Mouse (Mus musculus): ENCODE results near the gene Sacm1l.

The Sacm1l gene

DNA sequence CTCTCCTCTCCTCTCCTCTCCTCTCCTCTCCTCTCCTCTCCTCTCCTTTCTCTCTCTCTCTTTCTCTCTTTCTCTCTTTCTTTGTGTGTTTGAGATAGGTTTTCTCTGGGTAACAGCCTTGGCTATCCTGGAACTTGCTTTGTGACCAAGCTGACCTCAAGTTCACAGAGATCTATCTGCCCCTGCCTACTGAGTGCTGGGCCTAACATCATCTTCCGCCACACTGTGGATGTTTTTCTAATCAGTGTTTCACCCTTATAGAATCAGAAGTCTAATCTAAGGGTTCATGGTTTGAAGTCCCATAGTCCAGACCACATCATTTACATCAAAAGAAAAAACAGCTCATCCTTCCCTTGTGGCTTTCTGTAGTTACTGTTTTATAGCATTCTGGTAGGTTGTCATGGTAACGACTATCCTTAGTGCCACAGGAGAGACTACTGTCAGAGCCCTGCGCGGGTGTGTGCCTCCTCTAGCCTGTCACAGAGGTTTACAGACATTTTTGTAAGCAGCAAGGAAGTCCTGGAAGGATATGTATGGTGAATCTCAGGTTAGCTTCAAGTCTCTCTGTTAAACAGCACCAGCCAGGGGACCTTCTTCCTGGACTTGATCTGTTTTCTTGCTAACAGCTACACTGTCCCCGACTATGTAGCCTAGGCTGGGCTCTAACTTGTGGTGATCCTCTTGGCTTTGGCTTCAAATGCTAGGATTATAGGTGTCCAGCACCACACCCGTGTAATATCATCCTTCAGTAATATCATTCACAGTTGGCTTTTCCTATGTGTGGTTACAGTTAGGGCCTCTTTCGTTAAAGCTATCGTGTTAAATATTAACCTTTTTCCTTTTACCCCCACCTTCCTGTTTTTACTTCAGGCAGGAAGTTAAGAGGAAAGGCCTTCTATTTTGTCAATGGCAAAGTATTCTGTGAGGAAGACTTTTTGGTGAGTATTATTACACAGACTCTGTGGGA lies 19.6 kb upstream of the Sacm1l start:
- peak; percentile 39 to 49 for DNase-seq

DNA sequence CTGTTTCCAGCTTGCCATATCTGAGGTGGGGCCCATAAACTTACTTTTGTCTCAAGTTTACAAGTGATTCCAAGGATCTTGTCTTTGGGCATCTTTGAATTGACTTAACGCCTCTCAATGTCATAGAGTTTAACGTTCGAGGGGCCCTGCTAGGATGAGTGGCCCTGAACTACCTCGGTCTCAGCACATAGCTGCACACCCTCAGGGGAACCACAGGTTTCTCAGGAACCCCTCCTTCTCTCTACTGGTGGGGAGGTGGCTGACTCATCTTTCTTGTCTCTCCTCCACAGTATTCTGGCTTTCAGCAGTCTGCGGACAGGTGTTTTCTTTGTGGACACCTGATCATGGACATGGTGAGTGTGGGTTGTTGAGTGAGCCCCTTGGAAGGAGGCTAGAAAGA lies 18.6 kb upstream of the Sacm1l start:
- no peak for DNase-seq

GRCm38 (mm10) chr9:123512482-123512881 lies 17.1 kb upstream of the Sacm1l start:
- no peak for DNase-seq

DNA sequence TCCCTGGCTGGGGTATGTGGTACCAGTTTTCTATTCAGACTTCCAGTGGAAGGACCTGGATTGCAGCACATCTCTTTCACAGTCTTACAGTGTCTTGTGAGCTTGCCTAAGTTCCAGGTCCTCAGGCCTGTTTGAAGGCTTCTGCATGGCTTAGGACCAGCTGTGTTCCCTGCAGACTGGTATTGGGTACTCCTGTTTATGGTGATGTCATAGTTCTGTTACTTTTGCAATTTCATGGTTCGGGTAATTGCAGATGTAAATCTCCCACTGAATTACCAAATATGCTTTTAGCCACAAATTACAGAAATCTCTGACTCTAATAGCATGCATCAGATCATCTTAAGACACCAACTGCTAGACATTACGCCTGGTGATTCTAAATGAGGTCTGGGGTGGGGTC lies 14.5 kb upstream of the Sacm1l start:
- no peak for DNase-seq

GRCm38 (mm10) chr9:123516641-123517385 lies 12.7 kb upstream of the Sacm1l start:
- no peak for DNase-seq

DNA sequence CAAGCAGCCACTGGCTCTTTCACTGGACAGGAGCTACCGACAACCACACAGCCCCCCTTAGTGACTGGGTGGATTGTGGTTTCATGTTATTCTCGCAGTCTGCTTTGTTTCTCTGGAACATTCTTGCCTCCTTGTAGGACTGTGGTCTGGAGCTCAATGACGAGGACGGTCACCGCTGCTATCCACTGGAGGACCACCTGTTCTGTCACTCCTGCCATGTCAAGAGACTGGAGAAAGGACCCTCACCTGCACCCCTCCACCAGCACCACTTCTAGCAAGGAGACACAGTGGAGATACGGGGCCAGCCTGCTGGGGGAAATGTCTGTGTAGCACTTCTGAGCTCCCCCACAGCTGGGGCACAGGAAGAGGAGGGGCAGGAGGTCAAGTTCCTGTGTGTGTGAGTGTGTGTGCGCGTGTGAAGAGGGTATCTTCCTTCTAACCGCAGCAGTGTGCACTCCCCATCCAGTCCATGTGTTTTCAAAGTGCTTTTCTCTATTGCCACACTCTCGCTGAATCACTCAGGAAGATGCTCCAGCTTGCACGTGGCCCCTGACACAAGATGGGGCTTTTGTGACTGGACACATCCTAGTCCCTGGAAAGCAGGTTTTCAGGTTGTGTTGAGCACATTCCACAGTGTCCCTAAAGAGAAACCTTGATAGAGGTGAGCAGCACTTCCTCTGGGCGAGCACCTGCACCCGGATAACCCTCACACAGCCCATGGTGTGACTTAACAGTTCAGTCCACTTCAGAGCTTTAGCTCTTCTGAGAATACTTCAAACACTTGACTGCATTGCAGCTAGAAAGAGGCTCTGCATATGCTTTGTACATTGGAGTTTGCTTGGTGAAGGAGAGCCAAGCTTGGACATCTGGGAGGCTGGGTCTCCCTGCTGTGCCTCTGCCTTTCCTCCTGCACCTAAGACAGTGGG lies 10.3 kb upstream of the Sacm1l start:
- DNase-seq: no peak

DNA sequence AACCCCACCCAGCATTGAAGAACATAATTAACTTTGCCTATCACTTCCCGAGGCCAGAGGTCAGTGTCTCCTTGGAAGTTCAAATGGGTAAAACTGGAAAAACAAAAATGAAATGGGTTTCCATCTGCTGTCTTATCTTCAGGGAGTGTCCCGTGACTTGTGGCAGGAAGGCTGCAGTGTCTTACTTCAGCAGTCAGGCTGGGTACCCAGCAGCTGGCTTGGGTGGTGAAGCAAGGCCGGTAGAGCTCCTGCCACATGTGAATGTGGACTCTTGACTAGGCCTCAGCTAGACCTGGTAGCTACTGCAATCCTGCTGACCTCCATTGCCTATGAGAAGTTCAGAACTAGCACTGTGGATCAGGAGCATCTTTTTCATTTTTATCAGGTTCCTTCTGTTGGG lies 8.8 kb upstream of the Sacm1l start:
- no peak for DNase-seq

DNA sequence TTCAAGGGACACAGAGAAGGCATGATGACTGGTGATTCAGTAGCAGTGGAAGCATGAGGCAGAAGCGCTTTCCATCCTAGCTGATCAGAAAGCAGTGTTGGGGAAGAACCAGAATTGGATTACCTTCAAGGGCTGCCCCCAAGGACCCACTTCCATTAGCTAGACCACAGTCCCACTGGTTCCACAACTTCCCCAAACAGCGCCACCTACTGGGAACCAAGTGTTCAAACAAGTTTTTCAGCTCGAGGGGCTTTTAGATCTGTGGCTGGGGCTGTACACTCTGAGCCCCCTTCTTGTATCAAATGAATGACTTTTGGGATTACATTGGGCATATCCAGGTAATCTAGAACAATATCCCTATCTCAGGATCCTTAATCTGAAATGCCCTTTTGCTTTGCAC lies 5.9 kb upstream of the Sacm1l start:
- peak; percentile 26 to 68 for DNase-seq

DNA sequence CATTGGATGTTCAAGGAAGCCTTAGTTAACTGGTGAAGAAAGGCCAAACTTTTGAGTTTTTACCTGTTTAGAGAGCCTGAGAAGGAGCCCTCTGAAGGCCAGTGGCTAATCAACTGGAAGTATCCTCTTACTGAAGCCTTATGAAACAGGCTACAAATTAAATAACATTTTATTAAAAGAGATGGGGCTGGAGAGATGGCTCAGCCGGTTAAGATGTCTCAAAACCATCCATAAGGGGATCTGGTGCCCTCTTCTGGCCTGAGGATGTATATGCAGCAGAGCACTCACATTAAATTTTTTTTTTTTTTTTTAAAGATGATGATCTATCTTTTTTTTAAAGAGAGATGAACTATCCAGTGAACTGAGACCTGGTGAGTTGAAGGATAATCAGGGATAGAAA lies 4.5 kb upstream of the Sacm1l start:
- peak; percentile 55 to 81 for DNase-seq

- no peak for DNase-seq
Measured at GRCm38 (mm10) chr9:123526502-123526901, 3.1 kb upstream of the Sacm1l start.

DNA sequence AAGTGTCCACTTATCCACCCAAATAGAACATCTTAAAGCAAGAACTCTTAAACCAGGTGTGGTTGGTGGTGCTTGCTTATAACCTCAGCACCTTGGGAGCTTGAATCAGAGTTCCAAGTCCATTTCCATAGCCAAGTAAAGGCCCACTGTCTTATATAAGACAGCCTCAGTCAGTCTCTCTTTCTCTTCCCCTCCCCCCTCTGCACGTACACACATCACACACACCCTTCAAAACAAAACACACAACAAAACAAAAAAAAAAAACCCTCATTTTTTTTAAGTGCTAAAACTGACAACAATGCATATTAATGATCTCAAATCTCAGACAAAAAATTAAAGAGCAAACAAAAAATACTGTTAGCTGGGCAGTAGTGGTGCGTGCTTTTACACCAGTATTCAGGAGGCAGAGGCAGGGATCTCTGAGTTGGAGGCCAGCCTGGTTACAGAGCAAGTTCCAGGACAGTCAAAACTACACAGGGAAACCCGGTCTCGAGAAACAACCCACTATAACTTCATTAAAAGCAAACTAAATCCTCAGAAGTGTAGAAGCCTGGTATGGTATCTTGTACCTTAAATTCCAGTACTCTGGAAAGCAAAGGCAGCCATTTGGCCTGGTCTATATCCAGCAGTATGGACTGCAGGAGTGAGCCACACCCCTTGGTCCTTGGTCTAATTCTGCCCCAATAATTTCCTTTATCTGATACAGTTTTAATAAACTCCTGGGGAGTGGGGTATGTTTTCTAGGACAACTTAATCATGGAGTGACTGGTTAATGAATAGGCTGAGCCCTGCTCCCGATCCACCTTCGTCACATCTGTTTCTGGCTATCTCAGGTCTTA lies 1.3 kb upstream of the Sacm1l start:
- peak; percentile 24 to 65 for DNase-seq

- DNase-seq: peak; percentile 48 to 62
Measured at GRCm38 (mm10) chr9:123528926-123529295, 648 bp upstream of the Sacm1l start.

DNA sequence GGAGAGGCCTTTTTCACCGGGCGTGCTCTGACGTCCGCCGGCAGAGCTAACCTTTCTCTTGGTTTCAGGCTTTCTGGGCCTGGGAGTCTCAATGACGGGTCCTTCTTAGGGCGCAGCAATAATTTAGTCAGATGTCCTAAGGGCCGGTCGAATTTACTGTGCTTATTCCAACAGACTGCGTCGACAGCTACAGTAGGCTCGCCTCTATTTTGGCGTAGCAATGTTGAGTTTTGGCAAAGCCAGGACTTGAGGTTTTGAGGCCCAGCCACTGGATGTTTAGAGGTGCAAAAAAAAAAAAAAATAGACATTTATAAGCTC lies 558 bp downstream of the Sacm1l start:
- no peak for DNase-seq

- peak; percentile 14 to 47 for DNase-seq
Measured at GRCm38 (mm10) chr9:123530566-123531130, 1.1 kb downstream of the Sacm1l start.

DNA sequence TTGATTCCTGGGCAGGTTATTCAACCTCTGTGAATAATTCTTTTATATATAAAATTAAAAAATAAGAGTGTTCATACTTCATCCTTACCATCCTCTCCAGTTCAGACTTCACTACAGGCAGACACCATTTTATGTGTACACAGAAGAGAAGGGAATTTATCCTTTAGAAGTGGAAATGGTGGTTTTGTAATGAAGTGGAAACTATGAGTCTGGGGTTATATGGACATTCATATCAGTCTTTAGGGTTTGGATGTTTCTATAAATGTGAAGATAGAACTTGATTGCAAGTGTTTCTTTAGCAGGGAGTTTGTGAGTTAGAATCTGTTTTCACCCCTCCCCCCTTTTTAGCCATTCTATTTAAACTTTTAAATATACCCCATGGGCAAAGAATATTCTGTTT lies 1.7 kb downstream of the Sacm1l start:
- DNase-seq: no peak

GRCm38 (mm10) chr9:123536613-123537012 lies 7.1 kb downstream of the Sacm1l start:
- DNase-seq: no peak

DNA sequence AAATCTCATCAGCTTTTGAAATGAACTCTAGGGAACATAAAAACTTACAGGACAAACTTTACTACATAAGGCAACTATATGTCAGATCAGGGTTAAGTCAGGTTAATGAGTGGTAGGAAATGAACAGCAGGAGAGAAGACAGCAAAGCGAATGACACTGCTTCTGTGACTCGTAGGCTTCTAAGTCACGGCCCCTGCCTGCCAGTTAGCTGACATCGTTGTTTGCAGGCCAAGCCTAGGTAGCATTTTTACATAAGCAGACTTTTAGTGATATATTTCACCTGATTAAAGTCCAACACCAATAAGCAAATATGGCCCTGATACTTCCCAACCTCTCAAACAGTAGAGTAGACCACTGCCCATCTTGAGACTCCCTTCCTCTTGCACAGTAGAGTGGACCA lies 8.6 kb downstream of the Sacm1l start:
- no peak for DNase-seq

GRCm38 (mm10) chr9:123539093-123539492 lies 9.5 kb downstream of the Sacm1l start:
- no peak for DNase-seq

GRCm38 (mm10) chr9:123539823-123540222 lies 10.3 kb downstream of the Sacm1l start:
- DNase-seq: peak; percentile 48 to 68

GRCm38 (mm10) chr9:123554599-123554998 lies 25.0 kb downstream of the Sacm1l start:
- no peak for DNase-seq

- no peak for DNase-seq
Measured at GRCm38 (mm10) chr9:123577360-123578192, 48.0 kb downstream of the Sacm1l start.

All from kidney, postnatal 36 days (tissue).